Mouse (Mus musculus): ENCODE results near the gene Fut8.

Gene Fut8

DNA sequence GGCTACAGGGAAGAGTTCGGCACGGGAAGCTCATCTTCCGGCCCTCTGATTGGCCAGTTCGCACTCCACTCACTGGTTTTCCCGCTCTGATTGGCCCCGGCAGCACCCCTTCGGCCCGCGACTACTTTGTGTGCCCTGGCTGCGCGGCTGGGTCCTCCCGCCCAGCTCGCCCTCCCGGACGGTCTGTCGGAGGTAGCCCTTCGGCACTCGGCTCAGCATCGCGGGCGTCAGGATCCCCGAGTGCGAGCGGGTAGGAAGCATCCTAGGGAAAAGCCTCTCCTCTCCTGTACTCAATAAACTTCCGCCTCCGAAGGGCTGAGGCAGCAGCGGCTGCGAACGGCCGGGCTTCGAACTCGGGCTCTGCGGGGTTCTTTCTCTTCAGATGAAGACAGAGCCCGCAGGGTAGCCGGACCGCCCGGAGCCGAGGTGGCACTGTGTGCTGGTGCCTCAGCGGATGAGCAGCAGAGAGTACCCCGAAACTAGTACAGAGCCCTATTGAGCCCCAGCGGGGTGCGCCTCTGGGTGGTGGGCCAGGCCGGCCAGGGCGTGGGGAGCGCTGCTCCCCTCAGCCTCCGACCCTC lies at the start of gene Fut8:
Gene Fut8 (plus strand): TSS at position 176 of the 581 bp plus-strand sequence.
- DNase-seq (ENCODE audit: low spot score), result peak; percentile 75

GRCm38 (mm10) chr12:77189161-77189560 lies 48.8 kb upstream of the Fut8 start:
- DNase-seq (ENCODE audit: low spot score), result no peak

DNA sequence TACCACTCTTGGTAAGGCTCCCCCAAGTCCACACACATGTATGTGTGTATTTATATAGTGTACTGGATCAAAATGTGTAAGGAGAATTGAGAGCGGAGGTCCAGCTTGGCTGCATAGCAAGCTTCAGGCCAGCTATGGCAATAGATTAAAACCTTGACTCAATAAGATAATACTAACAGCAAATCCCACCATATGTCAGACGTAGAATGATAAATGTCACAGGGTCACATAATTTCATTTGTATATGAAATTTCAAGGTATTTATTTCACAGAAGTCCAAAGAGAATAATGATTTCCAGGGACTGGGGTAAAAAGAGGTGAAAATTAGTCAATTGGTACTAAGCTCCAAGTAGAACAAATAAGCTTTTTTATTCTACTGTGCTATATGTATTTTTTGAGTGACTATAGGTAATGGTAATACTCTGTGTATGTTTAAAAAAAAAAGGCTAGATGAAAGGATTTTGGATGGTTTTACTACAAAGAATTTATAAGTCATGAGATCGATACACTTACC lies 47.9 kb upstream of the Fut8 start:
- no peak for DNase-seq (ENCODE audit: low spot score)

- no peak for DNase-seq (ENCODE audit: low spot score)
Measured at GRCm38 (mm10) chr12:77191478-77192271, 46.2 kb upstream of the Fut8 start.

DNA sequence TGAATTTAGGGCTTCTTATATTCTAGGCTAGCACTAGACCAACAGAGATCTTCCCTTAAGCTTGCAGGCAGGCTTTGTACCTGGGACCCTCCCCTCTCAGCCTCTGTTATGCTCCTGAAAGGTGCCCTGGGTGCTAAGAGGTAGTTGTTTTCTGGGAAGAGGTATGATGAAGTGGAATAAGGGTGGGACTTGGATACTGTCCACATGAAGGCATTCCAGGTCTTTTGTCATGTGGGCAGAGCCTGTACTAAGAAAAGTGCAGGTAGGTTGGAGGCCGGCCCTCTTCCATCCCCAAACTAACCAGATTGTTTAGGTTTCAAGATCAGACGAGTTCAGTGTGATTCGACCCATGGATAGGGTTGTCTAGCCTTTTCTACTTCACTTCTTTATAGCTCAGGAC lies 45.2 kb upstream of the Fut8 start:
- no peak for DNase-seq (ENCODE audit: low spot score)

DNA sequence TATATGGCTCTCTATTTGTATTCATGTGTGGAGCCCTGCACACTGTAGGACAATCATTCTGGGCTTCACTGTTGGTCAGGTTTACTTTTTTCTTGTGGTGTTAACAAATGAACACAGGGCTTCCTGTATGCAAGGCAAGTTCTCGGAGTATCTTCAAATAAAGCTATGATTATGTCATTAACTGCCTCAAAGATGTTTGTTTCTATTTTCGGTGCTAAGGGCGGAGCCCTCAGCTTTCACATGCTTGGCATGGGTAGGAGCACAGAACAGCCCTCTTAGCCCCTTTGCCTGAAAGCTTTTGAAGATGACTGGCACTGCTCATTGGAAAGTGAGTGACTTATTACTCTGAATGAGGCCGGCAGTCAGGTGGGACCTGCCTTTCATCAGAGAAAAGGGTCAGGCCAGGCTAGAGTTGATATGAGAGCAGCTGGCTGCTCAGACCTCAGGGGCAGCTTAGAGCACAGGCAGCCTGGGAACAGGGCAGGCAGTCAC lies 44.7 kb upstream of the Fut8 start:
- DNase-seq (ENCODE audit: low spot score), result no peak

GRCm38 (mm10) chr12:77195044-77195443 lies 42.9 kb upstream of the Fut8 start:
- no peak for DNase-seq (ENCODE audit: low spot score)

GRCm38 (mm10) chr12:77196529-77197095 lies 41.3 kb upstream of the Fut8 start:
- DNase-seq (ENCODE audit: low spot score), result no peak

GRCm38 (mm10) chr12:77197121-77197599 lies 40.8 kb upstream of the Fut8 start:
- no peak for DNase-seq (ENCODE audit: low spot score)

GRCm38 (mm10) chr12:77198253-77198652 lies 39.7 kb upstream of the Fut8 start:
- DNase-seq (ENCODE audit: low spot score), result no peak

GRCm38 (mm10) chr12:77201461-77202143 lies 36.3 kb upstream of the Fut8 start:
- no peak for DNase-seq (ENCODE audit: low spot score)

GRCm38 (mm10) chr12:77203136-77203535 lies 34.8 kb upstream of the Fut8 start:
- no peak for DNase-seq (ENCODE audit: low spot score)

DNA sequence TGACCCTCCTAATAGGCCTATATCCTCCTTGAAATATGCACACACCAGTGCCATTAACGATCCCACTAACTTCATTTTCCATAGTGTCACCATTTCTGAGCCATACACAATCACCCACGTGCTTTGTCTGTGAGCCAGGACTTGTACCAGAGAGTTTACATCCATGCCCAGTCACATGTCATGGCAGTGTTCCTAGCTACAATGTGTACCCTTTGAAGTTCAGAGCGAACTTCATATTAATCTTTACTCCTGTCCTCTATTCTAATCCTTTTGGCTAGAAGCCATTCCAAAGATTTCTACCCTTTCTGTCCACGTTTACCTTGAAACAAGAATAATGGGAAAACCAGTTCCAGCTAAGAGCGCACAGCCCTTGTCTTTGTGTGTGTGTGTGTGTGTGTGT lies 31.1 kb upstream of the Fut8 start:
- no peak for DNase-seq (ENCODE audit: low spot score)

GRCm38 (mm10) chr12:77208056-77208455 lies 29.9 kb upstream of the Fut8 start:
- DNase-seq (ENCODE audit: low spot score), result no peak

GRCm38 (mm10) chr12:77208576-77209180 lies 29.2 kb upstream of the Fut8 start:
- no peak for DNase-seq (ENCODE audit: low spot score)

DNA sequence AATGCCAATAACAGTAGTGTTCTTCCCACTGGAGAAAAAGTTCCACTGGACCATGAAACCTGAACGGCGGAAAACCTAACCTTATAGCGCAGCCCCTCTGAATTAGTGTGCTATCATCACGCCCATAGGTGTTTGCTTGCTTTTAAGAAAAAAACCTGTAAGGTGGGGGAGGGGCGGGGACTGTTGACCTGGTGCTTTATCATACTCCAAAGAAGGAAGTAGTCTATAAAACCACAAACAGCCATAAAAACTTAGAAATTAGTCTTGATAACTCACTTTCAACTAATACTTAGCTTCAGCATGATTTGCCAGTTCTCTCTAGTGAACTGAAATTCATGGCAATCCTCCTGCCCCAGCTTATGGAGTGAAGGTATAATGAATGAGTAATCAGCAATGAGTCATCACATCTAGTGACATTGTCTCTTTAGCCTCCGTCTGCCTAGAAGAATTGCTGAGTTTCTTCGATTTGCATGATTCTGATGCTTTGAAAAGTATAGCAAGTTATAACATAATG lies 26.2 kb upstream of the Fut8 start:
- DNase-seq (ENCODE audit: low spot score), result no peak

DNA sequence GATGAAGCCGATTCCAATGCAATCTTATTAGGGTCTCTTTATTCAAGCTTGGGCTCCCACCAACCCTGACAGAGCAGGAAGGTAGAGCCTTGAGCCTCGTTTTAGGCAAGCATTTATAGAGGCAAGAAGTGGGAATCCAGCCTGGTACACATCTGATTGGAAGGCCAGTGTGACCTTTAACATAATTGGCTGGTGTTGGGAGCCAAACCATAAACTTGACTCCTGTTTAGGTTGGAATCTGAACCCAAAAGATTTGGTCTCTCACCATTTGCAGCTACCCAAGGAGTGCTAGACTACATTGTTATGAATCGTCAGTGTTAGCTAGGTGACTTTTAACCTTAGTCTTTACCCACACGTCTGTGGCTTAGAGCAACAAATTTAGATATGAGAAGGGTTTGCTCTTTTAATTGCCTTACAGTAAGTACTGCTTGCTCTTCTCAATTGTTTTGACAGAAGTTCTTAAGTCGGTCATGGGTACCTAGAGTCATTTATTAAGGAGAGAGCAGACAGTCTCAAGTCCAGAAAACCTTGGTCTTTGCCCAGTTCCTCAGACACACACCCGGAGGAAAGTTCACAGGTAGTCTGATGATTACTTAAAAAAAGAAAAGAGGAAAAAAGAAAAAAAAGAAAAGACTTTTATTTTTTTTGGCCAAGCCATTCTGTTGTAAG lies 23.9 kb upstream of the Fut8 start:
- no peak for DNase-seq (ENCODE audit: low spot score)

- DNase-seq (ENCODE audit: low spot score), result no peak
Measured at GRCm38 (mm10) chr12:77214565-77214909, 23.4 kb upstream of the Fut8 start.

DNA sequence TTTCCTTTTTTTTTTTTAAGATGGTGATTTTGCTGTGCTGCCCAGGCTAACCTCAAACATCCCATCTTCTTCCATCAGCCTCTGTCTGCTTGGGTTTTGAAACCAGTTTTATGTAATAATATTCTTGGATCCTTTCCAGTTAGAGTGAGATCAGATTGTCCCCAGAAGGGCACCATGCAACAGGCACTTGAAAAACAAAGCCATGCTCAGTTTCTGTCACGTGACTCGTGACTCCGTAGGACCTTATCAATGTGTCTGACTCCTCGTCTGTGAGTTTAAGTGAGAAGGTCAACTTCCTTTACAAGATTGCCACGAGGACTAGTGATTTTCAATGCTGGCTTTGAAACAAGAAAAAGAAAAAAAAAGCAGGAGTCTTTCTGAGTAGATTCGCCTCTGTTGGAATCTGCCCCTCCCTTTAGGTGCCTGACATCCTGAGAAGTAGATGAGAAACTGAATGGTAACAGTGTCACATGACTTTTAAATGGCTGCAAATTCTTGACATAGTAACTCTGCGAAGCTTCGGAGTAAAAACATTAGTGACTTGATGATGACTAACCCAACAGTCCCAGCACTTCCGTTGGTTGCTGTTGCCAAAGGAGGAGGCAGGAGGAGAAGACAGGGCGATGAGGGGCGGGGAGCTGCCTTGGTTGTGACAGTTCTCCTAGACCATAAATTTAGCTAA lies 21.3 kb upstream of the Fut8 start:
- DNase-seq (ENCODE audit: low spot score), result no peak

GRCm38 (mm10) chr12:77220616-77221015 lies 17.3 kb upstream of the Fut8 start:
- no peak for DNase-seq (ENCODE audit: low spot score)

Measured in urinary bladder, postnatal 25 days (tissue).